Mouse (Mus musculus) ovary, adult 18-20 months (tissue): ENCODE measurements at regions not wholly inside any gene's neighbourhood (a gene's known extent, or its start where the extent isn't known, plus 50 kb on each side); places are given as distances from the start of the nearest gene placed in this dataset.
A peak's percentile ranks its signal among the peaks of the same experiment; 100 is the strongest.

Experiments used
- DNase-seq: peaks from one replicate; pipeline ENCODE4 v3.0.0; 2022; ENCODE audit warnings: low spot score, mixed read lengths

DNA sequence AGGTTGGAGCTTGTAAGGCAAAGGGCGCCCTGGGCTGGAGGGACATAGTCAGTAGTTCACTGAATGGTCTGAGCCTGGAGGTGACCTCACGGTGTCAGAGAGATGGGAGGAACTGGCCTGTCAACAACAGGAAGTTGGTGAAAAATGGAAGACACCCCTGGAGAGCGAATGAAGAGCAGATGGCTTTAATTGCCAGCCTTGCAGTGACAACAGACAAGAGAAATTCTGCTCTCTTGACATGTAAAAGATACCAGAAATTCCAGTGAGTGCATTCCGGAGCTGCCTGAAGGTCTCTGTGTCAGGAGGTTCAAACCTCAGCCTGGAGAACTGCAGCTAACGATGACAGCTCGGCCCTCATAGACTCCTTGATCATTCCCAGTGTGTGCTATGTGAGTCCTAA lies 318.3 kb upstream of the Gm5148 start:
- DNase-seq = no peak

DNA sequence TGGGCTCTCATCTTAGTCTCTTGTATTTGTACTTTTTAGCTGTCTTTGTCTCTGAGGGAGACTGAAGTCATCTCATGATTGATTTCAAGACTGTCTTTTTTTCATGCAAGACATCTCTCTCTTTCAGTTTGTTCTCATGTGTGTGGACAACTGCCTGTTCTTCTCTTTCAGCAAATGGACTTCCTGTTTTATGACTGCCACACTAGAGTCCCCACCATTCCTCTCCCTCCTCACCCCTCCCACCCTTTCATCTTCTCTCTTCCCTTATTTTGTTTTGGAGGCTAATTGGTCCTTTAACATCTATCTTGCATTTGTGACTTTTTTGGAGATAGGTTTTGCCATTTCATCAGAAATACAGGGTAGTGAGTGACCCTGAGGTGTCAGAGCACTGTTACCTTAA lies 311.8 kb upstream of the Gm5148 start:
- no peak for DNase-seq

DNA sequence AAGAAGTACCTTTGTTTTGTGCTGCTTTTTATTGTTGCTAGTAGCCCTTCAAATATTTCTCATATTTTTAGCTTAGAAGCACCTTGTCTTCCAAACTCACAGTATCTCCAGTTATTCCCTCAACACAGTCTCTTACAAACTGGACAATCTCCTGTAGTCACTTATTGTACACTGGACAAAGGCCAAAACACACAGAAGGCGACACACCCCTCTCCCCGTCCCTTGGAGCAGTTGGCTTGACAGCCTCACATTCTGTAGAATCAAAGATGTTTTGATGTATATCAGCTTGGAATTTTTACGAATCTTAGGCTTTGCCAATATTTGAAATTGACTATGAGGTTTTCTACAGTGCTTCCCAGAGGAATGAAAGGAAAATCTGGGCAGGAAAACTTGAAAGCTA lies 309.8 kb upstream of the Gm5148 start:
- DNase-seq = no peak

DNA sequence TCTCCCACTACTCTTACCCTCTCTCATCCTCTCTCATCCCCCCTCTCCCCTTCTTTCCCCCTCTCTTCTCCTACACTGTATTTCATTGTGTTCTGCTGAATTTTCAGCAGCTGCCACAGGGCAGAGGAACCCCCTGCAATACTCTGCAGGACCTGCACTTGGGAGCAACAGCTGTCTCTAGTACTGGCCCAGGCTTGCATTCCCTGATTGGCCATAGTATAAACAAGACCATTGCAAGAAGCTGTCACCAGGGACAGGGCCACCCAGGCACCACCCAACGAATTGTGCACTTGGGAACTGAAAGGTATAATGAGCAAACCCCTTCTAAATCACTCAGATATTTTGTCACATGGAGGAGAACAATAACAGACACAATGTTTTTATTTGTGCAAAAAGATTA lies 290.5 kb upstream of the Gm5148 start:
- no peak for DNase-seq

GRCm38 (mm10) chr3:38009168-38009567 lies 284.9 kb upstream of the Gm5148 start:
- DNase-seq = no peak

DNA sequence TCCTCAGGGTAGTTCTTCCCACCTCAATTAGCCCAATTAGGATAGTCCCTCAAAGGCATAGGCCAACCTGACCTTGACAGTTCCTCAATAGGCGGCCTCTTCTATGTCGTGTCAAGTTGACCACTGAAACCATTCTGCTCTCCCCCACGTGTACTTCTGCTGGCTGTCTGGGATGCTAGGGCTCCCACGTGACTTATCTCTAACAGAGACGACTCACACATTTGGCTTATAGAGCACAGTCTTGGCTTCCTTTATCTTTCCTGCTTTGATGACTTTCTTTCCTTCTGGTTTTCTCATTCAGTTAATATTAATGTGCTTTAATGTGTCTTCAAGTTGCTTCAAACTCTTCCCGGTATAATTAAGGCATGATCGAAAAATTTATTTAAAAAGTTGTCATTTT lies 284.0 kb upstream of the Gm5148 start:
- no peak for DNase-seq

DNA sequence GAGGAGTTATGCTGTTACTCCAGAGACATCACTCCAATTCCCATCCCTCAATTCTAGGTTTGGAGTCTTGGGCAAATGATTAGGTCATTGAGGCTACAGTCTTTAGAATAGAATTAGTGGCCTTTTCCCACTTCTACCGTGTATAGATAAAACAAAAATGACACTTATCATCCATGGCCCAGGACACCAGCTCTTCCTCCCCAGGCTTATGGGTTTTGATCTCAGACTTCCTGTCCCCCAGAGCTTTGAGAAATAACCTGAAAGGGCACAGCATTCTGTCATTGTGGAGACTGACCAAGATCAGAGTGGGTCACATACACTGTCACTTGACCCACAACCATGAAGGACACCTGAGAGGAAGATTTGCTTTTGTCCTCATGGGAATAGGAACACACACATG lies 283.3 kb upstream of the Gm5148 start:
- DNase-seq = no peak

GRCm38 (mm10) chr3:38002275-38002674 lies 278.0 kb upstream of the Gm5148 start:
- no peak for DNase-seq

GRCm38 (mm10) chr3:37999779-38000178 lies 275.5 kb upstream of the Gm5148 start:
- DNase-seq = no peak

DNA sequence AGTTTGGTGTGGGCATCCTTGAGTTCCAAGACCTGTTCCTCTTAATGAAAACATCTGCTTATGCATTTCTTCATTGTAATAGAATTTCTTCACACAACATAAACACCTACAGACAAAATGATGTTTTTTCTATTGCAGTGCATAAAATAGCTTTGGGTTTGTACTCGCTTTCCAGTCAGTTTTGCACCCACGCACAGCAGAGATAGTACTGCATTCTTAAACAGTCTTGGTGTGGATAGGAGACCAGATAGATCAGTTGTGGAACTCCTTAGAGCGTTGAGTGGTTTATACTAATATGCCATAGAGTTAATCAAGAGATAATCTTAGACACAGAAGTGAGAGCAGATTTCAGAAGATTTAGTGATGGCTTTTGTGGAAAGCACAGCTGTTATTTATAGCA lies 273.7 kb upstream of the Gm5148 start:
- no peak for DNase-seq

GRCm38 (mm10) chr3:37989992-37990391 lies 265.7 kb upstream of the Gm5148 start:
- DNase-seq = no peak

DNA sequence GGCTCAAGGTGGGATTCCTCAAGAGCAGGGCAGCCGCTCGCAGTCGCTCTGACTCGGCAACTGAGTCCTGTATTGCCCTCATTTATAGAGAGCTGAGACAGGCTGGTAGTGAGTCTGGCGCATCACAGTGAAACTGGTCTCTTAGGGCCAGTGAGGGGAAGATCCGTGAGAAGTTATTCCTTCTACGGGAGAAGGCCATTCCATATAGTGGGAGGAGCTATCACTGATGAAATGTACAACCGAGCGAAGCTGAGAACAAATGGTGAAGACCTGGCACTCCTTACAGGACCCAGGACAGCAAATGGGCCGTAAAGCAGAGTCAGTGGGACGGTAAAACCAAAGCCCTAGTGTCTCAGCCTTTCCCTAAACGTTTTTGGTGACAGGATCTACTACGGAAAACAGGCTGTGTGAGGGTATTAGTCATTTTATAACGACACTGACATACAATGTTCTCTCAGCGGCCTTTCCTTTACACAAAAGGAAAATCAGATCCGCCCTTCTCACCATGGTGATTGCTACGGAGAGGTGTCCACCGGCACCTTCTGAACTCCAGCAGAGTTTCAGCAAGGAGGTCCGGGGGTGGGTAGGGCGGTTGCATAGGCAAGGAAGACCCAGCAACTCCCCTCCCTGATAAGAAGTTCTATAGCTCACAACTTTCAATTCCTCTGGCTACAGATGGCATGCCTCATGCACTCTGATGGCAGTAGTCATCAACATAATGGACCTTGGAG lies 263.6 kb upstream of the Gm5148 start:
- DNase-seq = no peak

GRCm38 (mm10) chr3:37987007-37987774 lies 262.9 kb upstream of the Gm5148 start:
- DNase-seq = no peak

DNA sequence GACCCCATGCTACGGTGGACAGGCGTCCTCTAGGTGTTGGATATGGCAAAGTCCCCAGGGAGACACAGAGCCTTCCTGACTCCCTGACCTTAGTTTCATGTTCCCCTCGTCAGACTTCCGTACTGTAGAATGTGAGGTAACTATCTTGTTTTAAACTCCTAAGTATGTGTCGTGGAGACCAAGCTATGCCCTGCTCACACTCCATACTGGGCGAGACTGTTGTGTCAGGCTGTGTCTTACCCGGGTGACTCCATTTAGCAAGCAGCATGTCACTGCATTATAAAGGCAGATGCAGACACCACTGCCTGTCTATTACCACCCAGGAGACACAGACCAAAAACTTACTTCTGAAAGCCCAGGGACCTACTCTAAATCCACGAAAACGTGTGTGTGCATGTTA lies 260.4 kb upstream of the Gm5148 start:
- no peak for DNase-seq

DNA sequence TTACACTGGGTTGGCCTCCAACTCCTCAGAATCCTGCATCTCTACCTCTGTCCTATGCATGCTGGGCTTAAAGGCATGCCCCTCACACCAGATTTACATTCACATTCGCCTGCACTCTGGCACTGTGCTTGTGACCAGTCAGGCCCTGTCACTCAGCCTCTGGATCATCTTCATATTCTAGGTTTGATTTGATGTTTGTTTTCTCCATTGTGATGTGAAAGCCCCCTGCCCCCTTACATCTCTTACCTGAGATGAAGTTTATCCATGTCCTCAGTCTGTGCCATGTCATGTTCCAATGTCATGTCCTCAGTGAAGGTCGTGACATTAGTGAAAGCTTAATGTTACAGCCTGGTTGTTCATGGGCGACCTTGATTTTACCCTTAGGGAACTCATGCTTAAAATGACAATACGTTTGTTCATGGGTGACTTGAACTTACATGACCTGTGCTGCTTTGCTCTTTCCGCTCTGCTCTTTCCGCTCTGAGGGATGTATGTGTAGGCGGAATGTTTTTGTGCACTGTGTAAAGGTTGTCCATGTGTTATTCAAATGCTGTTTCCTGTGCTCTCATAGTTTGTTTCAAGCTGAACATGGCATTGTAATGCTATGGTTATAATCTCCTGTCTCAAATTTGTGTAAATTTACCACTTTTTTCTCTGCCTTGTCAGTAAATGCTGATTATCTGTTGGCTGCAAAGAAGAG lies 257.3 kb upstream of the Gm5148 start:
- DNase-seq = no peak

- no peak for DNase-seq
These were observed 255.6 kb upstream of the Gm5148 start for GRCm38 (mm10) chr3:37979871-37980270.

DNA sequence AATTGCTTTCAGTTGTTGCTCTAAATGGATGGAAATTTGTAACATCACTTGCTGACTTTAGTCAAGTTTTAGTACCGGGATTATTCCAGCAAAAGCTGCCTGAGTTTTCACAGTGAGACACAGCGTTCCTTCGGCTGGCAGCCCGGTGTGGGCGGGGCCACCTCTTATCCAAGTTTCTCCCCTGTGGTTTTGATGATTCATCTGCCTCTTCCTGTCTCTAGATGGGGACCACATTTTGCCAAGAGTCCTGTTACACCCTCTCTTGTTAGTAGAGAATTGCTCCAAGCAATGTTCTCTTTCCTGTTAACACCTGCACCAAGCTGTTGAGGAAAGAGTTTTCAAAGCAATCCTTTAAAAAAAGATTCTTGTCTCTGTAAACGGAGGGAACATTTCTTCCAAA lies 254.2 kb upstream of the Gm5148 start:
- peak; percentile 68 for DNase-seq

- no peak for DNase-seq
These were observed 253.2 kb upstream of the Gm5148 start for GRCm38 (mm10) chr3:37977453-37977852.

DNA sequence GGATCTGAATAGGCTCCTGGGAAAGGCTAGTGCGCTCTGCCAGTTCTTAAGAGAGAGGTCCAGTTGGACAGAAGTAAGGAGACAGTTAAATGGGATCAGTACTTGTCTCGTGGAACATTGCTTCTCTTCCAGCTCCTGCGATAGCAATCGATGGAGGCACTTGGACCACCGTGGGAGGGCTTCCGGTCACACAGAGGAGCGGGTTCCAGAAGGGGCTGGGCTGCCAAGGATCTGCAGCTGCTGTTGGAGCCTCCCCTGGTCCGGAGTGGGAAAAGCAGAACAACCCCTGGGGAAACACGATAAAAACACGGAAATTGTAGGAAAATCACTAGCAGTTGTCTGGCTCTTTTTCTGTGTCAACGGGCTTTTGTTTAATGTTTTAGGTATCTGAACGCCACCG lies 252.3 kb upstream of the Gm5148 start:
- peak; percentile 47 for DNase-seq

DNA sequence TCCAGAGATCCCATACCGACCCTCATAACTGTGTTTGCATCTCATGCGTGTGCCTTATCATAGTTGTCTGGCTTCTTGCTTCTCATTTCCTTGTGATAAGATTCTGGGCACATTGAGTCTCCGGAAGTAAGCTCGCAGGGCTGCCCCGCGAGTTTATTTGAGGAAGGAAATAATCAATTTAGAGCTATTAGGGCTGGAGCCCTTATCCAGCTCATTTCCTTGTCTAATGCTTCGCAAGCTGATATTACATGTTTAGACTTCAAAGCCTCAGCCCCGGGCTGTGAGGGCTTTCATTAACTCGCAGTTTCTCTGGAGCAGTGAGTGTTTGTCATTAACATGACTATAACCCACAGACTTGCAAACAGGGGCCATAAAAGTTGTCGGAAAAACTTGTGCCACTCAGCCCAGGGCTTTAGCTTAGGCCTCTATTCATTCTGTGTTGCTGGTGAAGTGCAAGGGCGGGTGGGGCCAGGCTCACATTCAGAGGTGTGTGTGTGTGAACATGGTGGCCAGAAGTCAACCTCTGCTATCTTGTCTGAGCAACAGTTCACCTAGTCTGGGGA lies 251.0 kb upstream of the Gm5148 start:
- DNase-seq = no peak

DNA sequence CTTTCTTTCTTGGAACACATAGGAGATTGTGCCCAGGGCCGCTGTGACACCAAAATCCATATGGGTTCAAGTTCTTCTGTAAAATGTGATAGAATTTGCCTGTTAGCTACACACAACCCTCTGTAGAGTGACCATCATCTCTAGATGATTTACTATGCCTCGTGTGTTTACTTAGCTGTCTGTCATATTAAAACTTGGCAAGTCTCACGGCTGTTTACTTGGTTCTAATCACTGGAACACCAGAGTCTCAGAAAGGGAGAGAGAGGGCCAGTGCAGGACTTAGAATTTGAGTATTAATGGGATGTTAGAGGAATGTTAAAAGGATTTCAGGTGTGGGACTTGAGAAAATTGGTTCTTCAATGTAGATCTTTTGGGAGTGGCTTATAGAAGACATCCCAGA lies 248.6 kb upstream of the Gm5148 start:
- DNase-seq = no peak

- no peak for DNase-seq
These were observed 246.9 kb upstream of the Gm5148 start for GRCm38 (mm10) chr3:37971240-37971639.

GRCm38 (mm10) chr3:37968654-37969053 lies 244.4 kb upstream of the Gm5148 start:
- DNase-seq = no peak
